Mouse (Mus musculus) cerebellum, adult 2 months (tissue): ENCODE data around the gene Igflr1.
A peak's percentile ranks its signal among the peaks of the same experiment; 100 is the strongest.

Source experiments
- CTCF ChIP-seq: fragments of 200-500 bp; IDR thresholded peaks from 2 replicates; pipeline ENCODE4 v1.5.1; 2011; ENCODE audit warnings: low read depth, mild to moderate bottlenecking, control low read depth, low read length, moderate library complexity, borderline replicate concordance; ENCODE audit not compliant: insufficient read depth
- POLR2A ChIP-seq: fragments of 200-500 bp; IDR thresholded peaks from 2 replicates; pipeline ENCODE4 v1.6.1; 2011; ENCODE audit warnings: low read length, control low read depth, borderline replicate concordance; ENCODE audit not compliant: insufficient read depth

DNA sequence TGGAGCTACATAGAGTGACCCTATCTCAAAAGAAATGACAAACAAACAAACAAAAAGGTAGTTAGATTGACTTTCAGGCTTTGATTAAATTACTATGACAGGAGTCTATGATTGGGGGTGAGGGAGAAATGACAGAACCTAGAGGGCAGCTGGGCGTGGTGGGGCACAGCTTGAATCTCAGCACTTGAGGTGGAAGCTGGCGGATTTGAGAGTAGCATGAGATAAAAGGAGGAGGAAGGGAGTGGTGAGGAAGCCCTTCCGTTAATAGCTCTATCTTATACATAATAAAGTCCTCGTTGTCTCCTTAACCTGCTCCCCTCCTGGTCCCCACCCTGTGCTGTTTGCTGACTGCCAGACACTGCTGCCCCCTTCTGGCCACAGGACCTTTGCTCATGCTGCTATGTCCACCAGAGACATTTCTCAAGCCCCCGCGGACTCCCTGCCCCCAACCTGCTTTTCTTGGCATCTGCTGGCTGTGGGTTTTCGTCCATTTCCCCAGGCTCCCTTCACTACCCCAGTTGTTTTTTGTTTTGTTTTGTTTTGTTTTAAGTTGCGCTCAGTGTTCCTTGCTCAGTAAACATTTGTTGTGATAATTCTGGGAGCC, 42.6 kb downstream of the Igflr1 start:
- TF ChIP-seq CTCF (peak; percentile 64; the same call in 1 of the 2 replicates), POLR2A (no peak)
